Mouse (Mus musculus): ENCODE measurements at regions not wholly inside any gene's neighbourhood (a gene's known extent, or its start where the extent isn't known, plus 50 kb on each side); places are given as distances from the start of the nearest gene placed in this dataset.
"Not testable (repeated sequence)": the region's sequence is repeated elsewhere in the genome, so short reads cannot be mapped to it uniquely, and the experiment has no call there.

GRCm38 (mm10) chr13:74563483-74564330, 69.9 kb upstream of the Zfp825 start:
- DNase-seq (ENCODE audit: low read depth): peak; percentile 42

GRCm38 (mm10) chr13:74564331-74564727, 70.5 kb upstream of the Zfp825 start:
- DNase-seq (ENCODE audit: low read depth): not testable (repeated sequence)

- DNase-seq (ENCODE audit: low read depth): not testable (repeated sequence)
Observed at GRCm38 (mm10) chr13:74569967-74570366, 69.4 kb upstream of the Erap1 start.
